Mouse (Mus musculus) brain, embryonic 14.5 days (tissue): ENCODE data around the gene Pitpnc1.
"Not testable (repeated sequence)": the region's sequence is repeated elsewhere in the genome, so short reads cannot be mapped to it uniquely, and the experiment has no call there.

Source experiments
- CTCF ChIP-seq: fragments of 200-500 bp; IDR thresholded peaks from 2 replicates; pipeline ENCODE4 v1.5.1; 2012; ENCODE audit warnings: inconsistent platforms, mild to moderate bottlenecking, moderate library complexity, borderline replicate concordance; ENCODE audit not compliant: insufficient read depth, insufficient read length; ENCODE audit errors: extremely low read depth
- POLR2A ChIP-seq: fragments of 200-500 bp; IDR thresholded peaks from 2 replicates; pipeline ENCODE4 v1.6.1; 2012; ENCODE audit warnings: mild to moderate bottlenecking, inconsistent platforms, borderline replicate concordance; ENCODE audit not compliant: poor library complexity, insufficient read depth, insufficient read length, severe bottlenecking; ENCODE audit errors: extremely low read depth

DNA sequence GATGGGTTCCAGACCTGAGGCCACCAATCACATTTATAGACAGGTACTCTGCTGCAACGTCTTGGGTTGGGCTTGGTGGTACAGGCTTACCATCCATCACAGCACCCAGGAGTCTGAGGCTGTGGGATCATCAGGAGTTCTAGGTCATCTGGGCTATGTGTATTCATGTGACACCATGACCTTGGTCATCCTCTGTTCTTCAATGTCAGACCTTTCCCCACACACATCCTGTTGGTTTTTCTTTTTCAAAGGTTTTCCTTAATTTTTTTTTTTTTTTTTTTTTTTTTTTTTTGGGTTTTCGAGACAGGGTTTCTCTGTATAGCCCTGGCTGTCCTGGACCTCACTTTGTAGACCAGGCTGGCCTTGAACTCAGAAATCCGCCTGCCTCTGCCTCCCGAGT lies 33.9 kb upstream of the Pitpnc1 start:
- TF ChIP-seq CTCF, POLR2A: not testable (repeated sequence)
